Mouse (Mus musculus): Measurements from ENCODE around the gene Iqck.

The Iqck gene

DNA sequence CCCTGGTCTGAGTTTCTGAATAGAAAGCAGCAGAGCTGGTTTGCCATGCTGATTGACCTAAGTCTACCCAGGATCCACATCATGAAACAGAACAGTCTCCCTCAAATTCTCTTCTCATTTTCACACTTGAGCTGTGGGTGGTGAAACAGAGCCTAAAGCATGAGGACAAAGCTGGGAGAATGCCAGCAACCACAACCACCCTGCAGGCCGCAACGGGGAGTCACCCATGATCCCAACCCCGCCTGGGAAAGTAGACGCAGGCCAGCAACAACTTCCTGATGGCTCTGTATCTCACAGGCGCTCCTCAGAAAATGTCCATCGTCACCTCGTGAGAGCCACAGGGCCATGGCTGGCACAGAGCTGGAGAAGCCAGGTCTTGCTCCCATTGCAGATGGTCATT lies 4.0 kb upstream of the Iqck start:
- DNase-seq (ENCODE audit: low spot score) = no peak

DNA sequence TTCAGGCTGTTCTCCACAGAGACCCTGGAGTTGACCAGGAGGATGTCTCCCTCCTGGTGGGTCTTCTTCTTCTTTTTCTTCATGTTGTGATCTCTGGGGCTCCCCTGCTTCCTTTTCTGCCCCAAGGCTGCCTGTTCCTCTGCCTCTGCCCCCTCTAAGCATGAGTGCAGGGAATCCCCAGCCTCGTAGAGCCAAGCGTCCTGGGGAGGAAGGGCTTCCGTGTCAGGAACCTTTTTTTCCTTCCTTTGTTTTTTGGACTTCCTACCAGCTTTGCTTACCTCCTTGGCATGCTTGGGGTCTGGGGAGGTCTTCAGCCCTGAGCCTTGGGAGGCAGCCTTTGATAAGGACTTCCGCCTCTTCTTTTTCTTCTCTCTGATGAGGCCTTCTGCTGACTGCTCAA lies 2.9 kb upstream of the Iqck start:
- DNase-seq (ENCODE audit: low spot score) = no peak

- peak; percentile 15 for DNase-seq (ENCODE audit: low spot score)
Measured at GRCm38 (mm10) chr7:118854606-118855005, 946 bp upstream of the Iqck start.

DNA sequence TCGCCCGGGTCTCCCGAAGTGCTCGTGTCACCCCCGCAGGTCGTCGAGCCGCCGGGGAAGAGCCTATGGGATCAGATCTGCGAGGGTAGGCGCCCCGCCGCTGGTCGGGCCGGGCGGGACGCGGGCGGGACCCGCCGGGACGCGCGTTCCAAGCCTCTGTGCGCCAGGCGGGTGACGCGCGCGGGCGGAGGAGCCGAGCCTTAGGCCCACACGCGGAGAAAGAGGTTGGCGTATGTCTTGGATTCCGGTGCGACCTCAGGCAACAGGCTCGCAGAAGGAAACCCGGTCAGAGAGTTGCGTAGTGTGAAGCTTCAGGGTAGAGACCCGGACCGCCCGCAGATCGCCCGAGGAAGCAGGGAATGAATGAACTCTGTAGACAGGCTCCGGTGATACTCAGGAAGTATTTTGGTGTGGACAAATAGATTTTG lies 339 bp downstream of the Iqck start, which contains the start of gene Knop1:
Knop1 (minus strand) TSS at position 378 of the 428 bp plus-strand sequence.
- DNase-seq (ENCODE audit: low spot score) = no peak

DNA sequence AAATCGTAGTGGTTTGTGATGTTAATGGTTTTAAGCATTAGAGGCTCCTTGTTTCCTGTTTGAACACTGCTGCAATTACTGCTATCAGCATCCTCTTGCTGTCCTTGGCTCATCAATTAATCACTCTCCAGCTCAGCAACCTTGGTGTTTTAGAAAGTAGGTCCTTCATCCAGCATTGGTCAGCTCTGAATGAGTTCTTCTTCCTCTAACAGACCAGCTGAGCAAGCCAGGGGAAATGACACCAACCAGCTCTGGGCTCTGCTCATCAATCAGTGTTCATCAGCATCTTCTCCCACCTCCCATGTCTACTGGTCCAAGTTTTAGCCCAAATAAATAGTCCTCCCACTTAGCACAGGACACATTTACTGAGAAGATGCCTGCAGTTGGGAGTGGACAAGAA lies 3.1 kb downstream of the Iqck start:
- no peak for DNase-seq (ENCODE audit: low spot score)

DNA sequence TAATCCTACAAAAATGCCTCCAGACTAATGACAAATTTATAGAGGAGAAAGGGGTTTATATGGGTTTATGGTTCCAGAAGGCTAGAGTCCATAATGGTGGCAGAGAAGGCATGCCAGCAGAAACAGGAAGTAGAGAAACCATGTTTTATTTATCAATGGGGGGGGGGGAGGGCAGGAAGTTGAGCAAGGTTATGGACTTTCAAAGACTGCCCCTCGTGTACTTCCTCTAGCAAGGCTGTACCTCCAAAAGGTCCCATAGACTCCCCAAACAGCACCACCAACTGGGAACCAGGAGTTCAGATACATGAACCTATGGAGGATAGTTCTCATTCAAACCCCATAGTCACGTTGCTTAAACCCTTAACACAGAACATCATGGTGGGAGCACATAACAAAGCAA lies 9.8 kb downstream of the Iqck start:
- DNase-seq (ENCODE audit: low spot score) = no peak

GRCm38 (mm10) chr7:118879466-118880029 lies 24.0 kb downstream of the Iqck start:
- DNase-seq (ENCODE audit: low spot score) = no peak

GRCm38 (mm10) chr7:118883957-118884356 lies 28.4 kb downstream of the Iqck start:
- no peak for DNase-seq (ENCODE audit: low spot score)

DNA sequence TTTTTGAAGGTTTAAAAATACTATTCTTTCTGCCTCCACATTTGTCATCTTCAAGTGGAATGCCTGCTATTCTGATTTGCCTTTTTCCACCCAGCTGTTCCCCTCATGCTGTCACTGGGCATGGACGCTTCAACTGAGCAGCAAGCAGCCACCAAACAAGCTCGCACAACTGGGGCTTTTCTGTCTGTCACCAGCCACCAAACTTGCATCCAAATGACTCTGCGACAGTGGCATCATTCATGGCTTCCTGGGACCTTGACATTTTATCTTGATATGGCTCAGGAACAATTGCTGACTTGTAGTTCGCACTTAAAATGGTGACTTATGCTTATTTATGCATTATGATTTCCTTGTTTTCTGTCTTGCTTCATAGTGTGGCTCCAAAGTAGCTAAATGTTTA lies 29.4 kb downstream of the Iqck start:
- DNase-seq (ENCODE audit: low spot score) = no peak

DNA sequence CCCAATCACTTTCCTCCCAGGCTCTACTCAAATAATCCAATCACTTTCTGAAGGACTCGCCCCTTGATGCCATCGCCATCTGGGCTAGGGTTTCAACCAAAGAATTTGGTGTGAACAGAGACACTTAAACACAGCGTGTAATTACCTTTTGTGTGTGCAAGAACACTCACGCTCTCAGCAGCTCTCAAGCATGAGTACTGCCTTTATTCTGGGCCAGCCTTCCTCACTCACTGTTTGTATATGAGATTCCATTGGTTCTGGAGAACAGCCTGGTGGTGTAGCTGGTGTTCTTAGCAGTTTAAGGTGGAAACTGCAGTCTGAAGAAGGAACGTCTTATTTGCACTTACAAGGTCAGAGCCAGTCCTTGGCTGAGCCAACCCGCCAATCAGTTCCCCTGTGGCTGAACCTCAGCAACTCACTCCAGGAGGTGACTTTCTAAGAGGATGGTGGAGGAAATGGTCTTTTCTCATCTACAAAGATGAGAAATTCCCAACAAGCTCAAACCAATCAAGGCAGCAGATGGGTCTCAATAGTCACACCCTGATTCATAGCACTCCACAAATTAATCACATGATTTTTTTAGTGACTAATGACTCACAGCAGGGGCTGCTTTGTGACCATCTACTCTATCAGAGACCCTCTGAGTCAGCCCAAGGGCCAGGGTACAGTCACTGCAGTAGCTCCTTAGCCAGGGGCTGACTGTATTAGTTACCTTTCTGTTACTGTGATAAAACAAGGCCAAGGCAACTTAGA lies 31.9 kb downstream of the Iqck start:
- no peak for DNase-seq (ENCODE audit: low spot score)

DNA sequence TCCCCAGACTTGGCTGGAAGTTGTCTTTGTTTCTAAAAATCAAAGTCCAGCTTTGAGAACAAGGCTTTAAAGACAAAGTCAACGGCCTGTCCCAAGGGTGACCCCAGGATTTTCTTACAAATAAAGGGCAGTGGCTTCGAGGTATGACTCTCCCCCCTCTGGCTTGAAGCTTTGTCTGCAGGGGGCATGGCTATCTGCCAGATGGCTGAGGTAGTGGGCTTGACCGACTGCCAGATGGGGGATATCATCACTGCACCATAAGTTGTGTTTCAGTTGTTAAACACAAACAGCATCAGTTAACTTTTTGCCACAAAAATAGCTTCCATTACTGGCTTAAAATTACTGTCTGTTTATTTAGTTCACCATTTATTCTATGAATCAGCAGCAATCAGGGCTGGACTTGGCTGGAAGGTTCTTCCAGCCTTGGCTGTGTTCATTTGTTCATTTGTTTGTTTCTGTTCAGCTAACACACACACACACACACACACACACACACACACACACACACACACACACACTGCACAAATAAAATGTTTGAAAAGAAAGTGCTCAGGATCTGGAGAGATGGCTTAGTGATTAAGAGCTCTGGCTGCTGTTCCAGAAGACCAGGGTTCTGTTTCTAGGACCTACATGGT lies 33.6 kb downstream of the Iqck start:
- no peak for DNase-seq (ENCODE audit: low spot score)

GRCm38 (mm10) chr7:118895469-118896450 lies 40.2 kb downstream of the Iqck start:
- no peak for DNase-seq (ENCODE audit: low spot score)

DNA sequence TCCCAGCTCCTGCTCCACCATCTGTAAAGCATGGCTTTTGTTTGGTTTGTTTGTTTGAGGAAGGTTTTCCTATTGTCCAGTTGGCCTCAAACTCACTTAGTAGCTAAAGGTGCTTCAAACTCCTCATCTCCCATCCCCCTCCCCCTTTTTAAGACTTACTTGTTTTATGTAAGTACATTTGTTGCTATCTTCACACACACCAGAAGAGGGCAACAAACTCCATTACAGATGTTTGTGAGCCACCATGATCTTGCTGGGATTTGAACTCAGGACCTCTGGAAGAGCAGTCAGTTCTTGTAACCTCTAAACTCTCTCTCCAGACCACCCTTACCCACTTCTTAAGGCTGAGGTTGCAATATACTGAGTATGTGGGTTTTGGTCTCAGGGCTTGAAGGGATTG lies 42.5 kb downstream of the Iqck start:
- DNase-seq (ENCODE audit: low spot score) = no peak

- no peak for DNase-seq (ENCODE audit: low spot score)
Measured at GRCm38 (mm10) chr7:118900090-118900489, 44.5 kb downstream of the Iqck start.

DNA sequence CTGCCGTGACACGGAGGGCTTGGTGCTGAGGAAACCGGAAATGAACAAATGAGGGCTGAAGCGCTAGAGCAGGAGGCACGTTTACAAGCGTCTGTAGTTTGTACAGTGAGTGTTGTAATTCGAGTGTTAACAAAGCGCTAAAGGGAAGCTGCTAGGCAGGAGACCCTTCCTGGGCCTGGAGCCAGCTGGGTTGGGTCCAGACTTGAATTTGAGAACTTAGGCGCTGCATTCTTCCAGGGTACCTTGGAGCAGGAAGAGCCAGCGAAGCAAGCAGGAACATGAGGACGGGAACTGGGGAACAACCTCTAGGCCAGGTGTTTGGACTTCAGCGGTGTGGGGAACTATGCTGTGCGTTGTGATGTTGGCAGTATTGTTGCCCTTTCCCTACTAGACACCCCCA lies 47.4 kb downstream of the Iqck start:
- no peak for DNase-seq (ENCODE audit: low spot score)

- DNase-seq (ENCODE audit: low spot score) = no peak
Measured at GRCm38 (mm10) chr7:118903879-118904278, 48.3 kb downstream of the Iqck start.

DNA sequence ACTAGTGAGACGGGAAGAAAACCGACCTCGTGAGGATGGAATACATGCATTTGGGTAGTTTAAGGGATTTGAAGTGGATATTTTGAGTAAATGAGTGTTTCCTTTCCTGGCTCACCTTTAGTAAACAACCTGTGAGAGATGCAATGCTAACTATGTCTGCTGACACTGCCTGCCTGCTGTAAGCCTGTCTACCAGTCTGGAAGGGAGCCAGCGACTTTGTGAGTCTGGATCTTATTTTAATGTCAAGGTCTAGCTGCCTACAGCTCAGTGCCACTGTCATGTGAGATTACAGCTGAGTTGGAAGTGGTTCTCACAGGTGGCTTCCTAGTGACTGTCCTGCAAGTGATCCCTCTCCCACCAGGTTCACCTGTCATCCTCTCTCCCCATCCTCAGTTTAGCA lies 49.0 kb downstream of the Iqck start:
- no peak for DNase-seq (ENCODE audit: low spot score)

- no peak for DNase-seq (ENCODE audit: low spot score)
Measured at GRCm38 (mm10) chr7:118908961-118909515, 53.5 kb downstream of the Iqck start.

DNA sequence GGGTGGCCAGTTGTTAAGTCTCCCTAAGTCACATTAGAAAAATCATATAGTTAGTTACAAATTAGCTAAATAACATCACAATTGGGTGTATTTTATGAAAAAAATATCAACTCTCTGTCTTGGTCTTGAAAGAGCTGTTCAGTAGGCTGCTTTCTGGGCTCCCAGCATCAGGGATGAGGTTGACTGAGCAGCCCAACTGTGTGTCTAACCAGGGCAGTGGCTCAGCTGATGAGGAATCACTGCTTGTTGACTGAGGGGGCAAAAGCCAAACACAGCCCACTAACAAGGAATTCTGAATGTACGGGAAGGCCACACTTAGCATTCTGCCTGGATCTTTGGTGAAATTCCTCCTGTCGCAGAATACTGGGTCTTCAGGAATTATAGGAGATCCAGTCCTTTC lies 54.9 kb downstream of the Iqck start:
- DNase-seq (ENCODE audit: low spot score) = no peak

GRCm38 (mm10) chr7:118911170-118911569 lies 55.6 kb downstream of the Iqck start:
- no peak for DNase-seq (ENCODE audit: low spot score)

DNA sequence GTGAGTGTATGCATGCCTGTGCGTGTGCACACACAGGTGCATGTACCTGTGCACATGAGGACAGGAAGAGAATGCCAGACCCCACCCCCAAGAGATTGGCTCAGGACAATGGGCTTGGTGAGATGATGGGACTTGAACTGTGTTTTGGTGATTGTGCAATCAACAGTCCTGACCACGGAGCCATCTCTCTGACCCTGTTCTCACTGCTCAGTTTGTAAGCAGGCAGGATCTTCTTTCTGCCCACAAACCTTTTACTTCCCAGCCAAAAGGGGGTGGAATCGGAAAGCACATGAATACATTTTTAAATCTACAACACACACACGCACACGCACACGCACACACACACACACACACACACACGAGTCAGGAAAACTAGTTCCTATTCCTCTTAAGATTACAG lies 56.0 kb downstream of the Iqck start:
- DNase-seq (ENCODE audit: low spot score) = no peak

DNA sequence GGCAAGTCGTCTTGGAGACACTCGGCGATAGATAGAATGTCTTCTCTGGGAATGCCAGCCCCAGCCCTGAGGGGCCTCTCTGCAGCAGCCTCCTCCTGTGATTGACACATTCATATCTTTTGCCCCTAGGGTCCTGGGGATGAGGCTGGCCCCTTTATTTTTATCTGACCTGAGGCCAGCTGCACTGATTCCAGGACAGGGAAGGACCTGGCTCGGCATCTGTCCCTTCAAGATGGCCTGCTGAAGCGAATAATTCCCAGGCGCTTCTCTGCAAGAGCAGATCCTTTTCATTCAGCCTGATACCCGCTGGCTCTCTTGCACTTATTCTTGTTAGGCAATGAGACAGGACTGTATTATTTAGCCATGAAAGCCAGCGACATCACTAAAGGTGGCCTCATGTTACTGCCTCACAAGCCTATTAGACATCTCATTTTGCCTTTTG lies 56.5 kb downstream of the Iqck start:
- no peak for DNase-seq (ENCODE audit: low spot score)

All from c-Kit-positive CD71-positive TER-119-positive erythroid progenitor cells, embryonic 14.5 days (primary cell).